Mouse (Mus musculus) kidney, adult 2 months (tissue): ENCODE data around the gene Wfdc6a. TPM values are rescaled to one million over a fixed set of nuclear protein-coding genes. Genes with fewer than 3 reads are reported as not detected.
A peak's percentile ranks its signal among the peaks of the same experiment; 100 is the strongest.

ENCODE experiments used
- DNase-seq: peaks from one replicate; pipeline ENCODE4 v3.0.0; 2021
- H3K27ac ChIP-seq: fragments of 200-500 bp; 2 replicates; pipeline ENCODE4 v1.5.1; 2012; ENCODE audit warnings: low read depth, low read length, control low read depth, inconsistent platforms; ENCODE audit not compliant: insufficient read depth
- H3K27me3 ChIP-seq: fragments of 200-500 bp; replicated peaks from 2 replicates; pipeline ENCODE4 v1.6.1; 2012; ENCODE audit warnings: mild to moderate bottlenecking, moderate library complexity, low read length, inconsistent platforms; ENCODE audit not compliant: control insufficient read depth, insufficient read depth
- H3K36me3 ChIP-seq: fragments of 200-500 bp; 2 replicates; pipeline ENCODE4 v1.6.1; 2012; ENCODE audit warnings: mild to moderate bottlenecking, moderate library complexity, low read length, inconsistent platforms; ENCODE audit not compliant: control insufficient read depth, insufficient read depth
- H3K4me1 ChIP-seq: fragments of 200-500 bp; 2 replicates; pipeline ENCODE4 v1.6.1; 2011; ENCODE audit warnings: low read length; ENCODE audit not compliant: control insufficient read depth, insufficient read depth
- H3K4me3 ChIP-seq: fragments of 200-500 bp; 2 replicates; pipeline ENCODE4 v1.5.1; 2011; ENCODE audit warnings: mild to moderate bottlenecking, low read depth, low read length, control low read depth; ENCODE audit not compliant: insufficient read depth
- CTCF ChIP-seq: fragments of 200-500 bp; conservative IDR thresholded peaks from 2 replicates; pipeline ENCODE4 v1.5.1; 2011; ENCODE audit warnings: low read depth, mild to moderate bottlenecking, control low read depth, low read length, moderate library complexity, mixed read lengths; ENCODE audit not compliant: insufficient read depth, insufficient read length
- POLR2A ChIP-seq: fragments of 200-500 bp; IDR thresholded peaks from one replicate; pipeline ENCODE4 v1.6.1; 2011; ENCODE audit warnings: low read depth, low read length, control low read depth
- WGBS: fragments of 180-500 bp; shearing (Covaris S2); methylation state at CpG from one replicate; pipeline ENCODE4 v1.1.7; 2018; 5-methylcytosine and 5-hydroxymethylcytosine counted together
- polyA plus RNA-seq: library from polyadenylated mRNA; depleted of rRNA; stranded (reverse); fragments of >200 nt; gene quantifications from 2 replicates; pipeline ENCODE4 v1.2.3, GENCODE M21; 2012; rRNA removed

Gene Wfdc6a
- polyA plus RNA-seq, 1 experiment: not detected

DNA sequence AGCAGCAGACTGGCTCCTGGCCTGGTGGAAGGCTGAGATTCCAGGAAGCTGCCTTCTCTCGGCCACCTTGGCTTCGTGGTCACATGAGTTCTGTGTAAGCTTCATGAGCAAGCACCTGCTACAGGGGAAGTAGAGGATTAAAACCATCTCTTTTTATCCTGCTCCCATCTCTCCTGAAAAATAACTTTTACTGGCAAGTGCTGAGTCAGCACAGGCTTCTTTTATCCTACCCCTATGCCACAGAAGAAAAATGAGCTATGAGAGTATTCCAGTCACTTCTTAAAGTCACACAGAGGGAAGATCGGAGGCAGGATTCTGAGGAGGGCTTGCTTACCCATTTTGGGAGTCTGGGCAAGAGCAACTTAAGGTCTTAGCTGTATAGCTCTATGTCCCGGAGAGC lies 48.2 kb downstream of the Wfdc6a start:
- Histone ChIP-seq H3K27ac (no peak overlapping the region), H3K4me3 (no peak overlapping the region), H3K4me1 (0 out of 2 replicates have a peak, but pooled peaks cover 4% of the 10 kb centered on the region), H3K27me3 (no peaks in the 10 kb centered on the region), H3K36me3 (no peaks in the 10 kb centered on the region)
- no peak for TF ChIP-seq POLR2A
- no peak for TF ChIP-seq CTCF
- DNase-seq: no peak
- 80% methylated on average over 4 of the region's 4 CpGs for whole genome bisulfite sequencing

- Histone ChIP-seq H3K27ac (no peak overlapping the region), H3K36me3 (no peaks in the 10 kb centered on the region), H3K27me3 (no peaks in the 10 kb centered on the region), H3K4me1 (no peaks in the 10 kb centered on the region), H3K4me3 (no peak overlapping the region)
- WGBS: 79% methylated on average over 10 of the region's 10 CpGs
- TF ChIP-seq CTCF (no peak), POLR2A (no peak)
- DNase-seq: no peak
Observed at GRCm38 (mm10) chr2:164534315-164534714, 50.9 kb downstream of the Wfdc6a start.

DNA sequence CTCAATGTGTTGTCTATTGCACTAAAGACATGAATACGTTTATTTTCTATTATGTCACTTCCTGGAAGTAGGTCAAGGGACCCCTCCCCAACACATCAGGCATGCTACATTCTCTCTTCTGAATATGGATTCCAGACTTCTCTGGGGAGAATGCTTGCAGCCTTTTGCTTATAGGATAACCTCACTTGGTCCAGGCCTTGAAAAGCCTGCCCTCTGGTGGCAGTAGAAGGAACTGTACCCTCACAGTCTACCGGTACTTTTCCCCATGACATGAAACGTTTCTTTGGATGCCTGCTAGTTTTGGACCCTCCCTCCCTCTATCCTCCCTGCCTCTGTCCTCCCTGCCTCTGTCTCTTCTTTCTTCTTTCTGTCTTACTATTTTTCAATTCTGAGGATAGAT lies 54.1 kb downstream of the Wfdc6a start:
- DNase-seq: peak; percentile 76

More for the DNA sequence above, 54.1 kb downstream of the Wfdc6a start:
- Histone ChIP-seq H3K36me3 (no peaks in the 10 kb centered on the region), H3K4me3 (no peak overlapping the region), H3K27ac (no peak overlapping the region), H3K27me3 (no peaks in the 10 kb centered on the region), H3K4me1 (no peaks in the 10 kb centered on the region)
- TF ChIP-seq CTCF: peak; percentile 90
- no peak for TF ChIP-seq POLR2A
- WGBS: 2% methylated on average over 3 of the region's 3 CpGs

Other genes starting within 250 kb of the Wfdc6a start
- gene Slpi, start 196.4 kb downstream of the Wfdc6a start, polyA plus RNA-seq: 3.0 and 4.6 TPM in 2 replicates
- 0.04 TPM in 1 of 2 replicates, not detected in the other for gene Rbpjl, start 182.3 kb downstream of the Wfdc6a start, polyA plus RNA-seq
- 1.4 and 2.6 TPM in 2 replicates for gene Matn4, start 180.3 kb downstream of the Wfdc6a start, polyA plus RNA-seq
- 194 and 212 TPM in 2 replicates for gene Sdc4, start 141.6 kb downstream of the Wfdc6a start, polyA plus RNA-seq
- gene Sys1, start 128.5 kb downstream of the Wfdc6a start, polyA plus RNA-seq: 94.5 and 122 TPM in 2 replicates
- gene Gm20458, start 124.5 kb downstream of the Wfdc6a start, polyA plus RNA-seq: 22.1 and 23.4 TPM in 2 replicates
- 0.10 TPM in 1 of 2 replicates, not detected in the other for gene Trp53tg5, start 111.7 kb downstream of the Wfdc6a start, polyA plus RNA-seq
- 36.8 and 43.6 TPM in 2 replicates for gene Dbndd2, start 99.3 kb downstream of the Wfdc6a start, polyA plus RNA-seq
- 101 and 123 TPM in 2 replicates for gene Pigt, start 87.9 kb downstream of the Wfdc6a start, polyA plus RNA-seq
- 459 and 460 TPM in 2 replicates for gene Wfdc2, start 23.0 kb downstream of the Wfdc6a start, polyA plus RNA-seq
- not detected in 2 replicates for gene Spint3, start 12.0 kb downstream of the Wfdc6a start, polyA plus RNA-seq
- gene Eppin, start 8.1 kb upstream of the Wfdc6a start, polyA plus RNA-seq: not detected in 2 replicates
- gene Wfdc6b, start 28.1 kb upstream of the Wfdc6a start, polyA plus RNA-seq: not detected in 2 replicates
- gene Wfdc8, start 28.2 kb upstream of the Wfdc6a start, polyA plus RNA-seq: not detected in 2 replicates
- 9.2 and 10.3 TPM in 2 replicates for gene Wfdc16, start 53.3 kb upstream of the Wfdc6a start, polyA plus RNA-seq
- gene Wfdc10, start 70.6 kb upstream of the Wfdc6a start, polyA plus RNA-seq: not detected in 2 replicates
- not detected in 2 replicates for gene Wfdc9, start 71.1 kb upstream of the Wfdc6a start, polyA plus RNA-seq
- not detected in 2 replicates for gene Wfdc11, start 88.6 kb upstream of the Wfdc6a start, polyA plus RNA-seq
- gene Wfdc13, start 99.7 kb upstream of the Wfdc6a start, polyA plus RNA-seq: not detected in 2 replicates
- not detected in 2 replicates for gene Spint4, start 113.1 kb upstream of the Wfdc6a start, polyA plus RNA-seq
- gene Spint5, start 129.9 kb upstream of the Wfdc6a start, polyA plus RNA-seq: not detected in 2 replicates
- gene Wfdc3, start 160.5 kb upstream of the Wfdc6a start, polyA plus RNA-seq: 0.57 and 1.0 TPM in 2 replicates
- gene Dnttip1, start 160.5 kb upstream of the Wfdc6a start, polyA plus RNA-seq: 32.6 and 34.5 TPM in 2 replicates
- gene Ube2c, start 184.5 kb upstream of the Wfdc6a start, polyA plus RNA-seq: 6.6 and 7.1 TPM in 2 replicates
- 124 TPM in 1 of 2 replicates, not detected in the other for gene Tnnc2, start 194.5 kb upstream of the Wfdc6a start, polyA plus RNA-seq
- gene Snx21, start 200.4 kb upstream of the Wfdc6a start, polyA plus RNA-seq: 23.2 and 32.9 TPM in 2 replicates
- 68.4 and 75.7 TPM in 2 replicates for gene Acot8, start 219.4 kb upstream of the Wfdc6a start, polyA plus RNA-seq
- 2.2 and 2.7 TPM in 2 replicates for gene Zswim3, start 219.7 kb upstream of the Wfdc6a start, polyA plus RNA-seq
- 11.7 and 11.8 TPM in 2 replicates for gene Zswim1, start 237.2 kb upstream of the Wfdc6a start, polyA plus RNA-seq
- 0.20 TPM in 1 of 2 replicates, not detected in the other for gene Spata25, start 243.1 kb upstream of the Wfdc6a start, polyA plus RNA-seq
- 504 and 687 TPM in 2 replicates for gene Ctsa, start 247.4 kb upstream of the Wfdc6a start, polyA plus RNA-seq
- gene Neurl2, start 248.0 kb upstream of the Wfdc6a start, polyA plus RNA-seq: 3.7 and 4.7 TPM in 2 replicates